Mouse (Mus musculus) liver, adult 2 months (tissue): ENCODE measurements around the gene Anapc11. TPM values are rescaled to one million over a fixed set of nuclear protein-coding genes. Genes with fewer than 3 reads are reported as not detected.

ENCODE experiments used
- DNase-seq: peaks from one replicate; pipeline ENCODE4 v3.0.0-alpha.2; 2011; ENCODE audit warnings: low read depth, low spot score; ENCODE audit errors: extremely low read depth
- H3K27ac ChIP-seq: fragments of 200-500 bp; replicated peaks from 2 replicates; pipeline ENCODE4 v1.5.1; 2012; ENCODE audit warnings: low read depth, mild to moderate bottlenecking, control low read depth, inconsistent platforms, low read length; ENCODE audit not compliant: insufficient read depth
- H3K27me3 ChIP-seq: fragments of 200-500 bp; 2 replicates; pipeline ENCODE4 v1.6.1; 2012; ENCODE audit warnings: mild to moderate bottlenecking, moderate library complexity, low read length, inconsistent platforms; ENCODE audit not compliant: control insufficient read depth, insufficient read depth
- H3K36me3 ChIP-seq: fragments of 200-500 bp; 2 replicates; pipeline ENCODE4 v1.6.1; 2012; ENCODE audit warnings: low read length, inconsistent platforms; ENCODE audit not compliant: control insufficient read depth, insufficient read depth
- H3K4me1 ChIP-seq: fragments of 200-500 bp; 2 replicates; pipeline ENCODE4 v1.6.1; 2011; ENCODE audit warnings: low read length; ENCODE audit not compliant: control insufficient read depth, insufficient read depth
- H3K4me3 ChIP-seq: fragments of 200-500 bp; 2 replicates; pipeline ENCODE4 v1.5.1; 2011; ENCODE audit warnings: low read depth, mild to moderate bottlenecking, control low read depth, low read length, moderate library complexity; ENCODE audit not compliant: insufficient read depth
- H3K79me2 ChIP-seq: fragments of 200-500 bp; 2 replicates; pipeline ENCODE4 v1.6.1; 2012; ENCODE audit warnings: inconsistent platforms, mild to moderate bottlenecking, low read length, moderate library complexity; ENCODE audit not compliant: control insufficient read depth, insufficient read depth
- H3K9ac ChIP-seq: fragments of 200-500 bp; 2 replicates; pipeline ENCODE4 v1.6.1; 2012; ENCODE audit warnings: low read depth, mild to moderate bottlenecking, control low read depth, inconsistent platforms, low read length
- CTCF ChIP-seq: fragments of 200-500 bp; IDR thresholded peaks from 2 replicates; pipeline ENCODE4 v1.5.1; 2011; ENCODE audit warnings: low read depth, low read length, control low read depth
- POLR2A ChIP-seq: fragments of 200-500 bp; IDR thresholded peaks from 2 replicates; pipeline ENCODE4 v1.6.1; 2011; ENCODE audit warnings: low read length, control low read depth; ENCODE audit not compliant: insufficient read depth; ENCODE audit errors: extremely low read depth
- WGBS: fragments of 180-500 bp; shearing (Covaris S2); methylation state at CpG from one replicate; pipeline ENCODE4 v1.1.7; 2018; 5-methylcytosine and 5-hydroxymethylcytosine counted together
- polyA plus RNA-seq: library from polyadenylated mRNA; depleted of rRNA; stranded (reverse); fragments of >200 nt; gene quantifications from 2 replicates; pipeline ENCODE4 v1.2.3, GENCODE M21; 2012
- total RNA-seq: library from RNA; depleted of rRNA; stranded (reverse); fragments of >200 nt; gene quantifications from 2 replicates; pipeline ENCODE4 v1.2.3, GENCODE M21; 2014

Anapc11 gene
- total and polyA plus RNA-seq, 2 experiments, result 8.9 to 57.0 TPM

GRCm38 (mm10) chr11:120610477-120611046 lies 12.3 kb downstream of the Anapc11 start:
- Histone ChIP-seq H3K4me3 (no peak overlapping the region), H3K27ac (no peak overlapping the region), H3K36me3 (peaks cover 37% of the 10 kb centered on the region), H3K27me3 (no peaks in the 10 kb centered on the region), H3K79me2 (peaks cover 5% of the 10 kb centered on the region; the same call in 1 of the 2 replicates), H3K9ac (no peak overlapping the region), H3K4me1 (peaks cover 20% of the 10 kb centered on the region)
- DNase-seq, result no peak
- TF ChIP-seq CTCF (no peak), POLR2A (no peak)
- whole genome bisulfite sequencing, result 79% methylated on average over 9 of the region's 9 CpGs

GRCm38 (mm10) chr11:120612763-120613162 lies 14.5 kb downstream of the Anapc11 start:
- peaks cover 37% of the 10 kb centered on the region for H3K36me3 ChIP-seq
- peaks cover 20% of the 10 kb centered on the region for H3K4me1 ChIP-seq
- H3K79me2 ChIP-seq, result peaks cover 21% of the 10 kb centered on the region
- peak overlapping the region; percentile 16; the same call in 1 of the 2 replicates for H3K9ac ChIP-seq
- peak; percentile 33 for DNase-seq
- no peak overlapping the region for H3K4me3 ChIP-seq
- peak overlapping the region; percentile 7 for H3K27ac ChIP-seq
- H3K27me3 ChIP-seq, result no peaks in the 10 kb centered on the region
- TF ChIP-seq CTCF (peak; percentile 91), POLR2A (no peak)
- WGBS, result 32% methylated on average over 6 of the region's 6 CpGs

- no peak overlapping the region for H3K27ac ChIP-seq
- peaks cover 21% of the 10 kb centered on the region for H3K79me2 ChIP-seq
- H3K9ac ChIP-seq, result peak overlapping the region; percentile 5; the same call in 1 of the 2 replicates
- TF ChIP-seq CTCF, result no peak
- TF ChIP-seq POLR2A, result no peak
- H3K4me3 ChIP-seq, result no peak overlapping the region
- H3K27me3 ChIP-seq, result no peaks in the 10 kb centered on the region
- WGBS, result 62% methylated on average over 10 of the region's 10 CpGs
- peaks cover 26% of the 10 kb centered on the region for H3K4me1 ChIP-seq
- no peak for DNase-seq
- peaks cover 37% of the 10 kb centered on the region for H3K36me3 ChIP-seq
Observed at GRCm38 (mm10) chr11:120613481-120613972, 15.3 kb downstream of the Anapc11 start.

DNA sequence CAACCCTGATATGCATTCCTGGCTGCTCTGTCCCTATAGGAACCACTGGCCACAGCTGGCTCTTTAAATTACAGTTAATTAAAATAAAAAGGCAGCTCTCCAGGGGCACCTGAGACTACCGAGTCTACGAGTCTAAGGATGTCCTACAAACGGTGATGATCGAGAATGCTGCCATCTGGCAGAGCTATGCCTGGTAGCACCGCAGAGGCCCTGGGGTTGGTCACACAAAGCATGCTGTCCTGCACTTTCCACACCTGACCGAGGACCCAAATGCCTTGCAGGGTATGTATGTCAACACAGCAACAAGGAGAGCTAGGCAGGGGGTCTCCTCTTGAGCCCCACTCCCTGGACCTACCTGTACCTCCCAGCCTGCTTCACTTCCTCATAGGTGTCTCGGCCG lies 15.8 kb downstream of the Anapc11 start:
- 67% methylated on average over 8 of the region's 8 CpGs for WGBS

GRCm38 (mm10) chr11:120615167-120615566 lies 16.9 kb downstream of the Anapc11 start:
- H3K79me2 ChIP-seq, result peaks cover 21% of the 10 kb centered on the region
- H3K36me3 ChIP-seq, result peaks cover 41% of the 10 kb centered on the region
- H3K9ac ChIP-seq, result peak overlapping the region; percentile 55
- peak overlapping the region; percentile 99; the same call in 1 of the 2 replicates for H3K4me3 ChIP-seq
- WGBS, result 69% methylated on average over 6 of the region's 6 CpGs
- DNase-seq, result peak; percentile 22
- TF ChIP-seq POLR2A (no peak), CTCF (no peak)
- H3K27ac ChIP-seq, result peak overlapping the region; percentile 100
- H3K4me1 ChIP-seq, result peaks cover 24% of the 10 kb centered on the region
- no peaks in the 10 kb centered on the region for H3K27me3 ChIP-seq

More for the DNA sequence above, 15.8 kb downstream of the Anapc11 start:
- TF ChIP-seq POLR2A, result no peak
- no peak for TF ChIP-seq CTCF
- Histone ChIP-seq H3K79me2 (peaks cover 21% of the 10 kb centered on the region), H3K27me3 (no peaks in the 10 kb centered on the region), H3K4me1 (peaks cover 26% of the 10 kb centered on the region), H3K4me3 (no peak overlapping the region), H3K9ac (peak overlapping the region; percentile 49; the same call in 1 of the 2 replicates), H3K36me3 (peaks cover 40% of the 10 kb centered on the region), H3K27ac (peak overlapping the region; percentile 45)
- no peak for DNase-seq

GRCm38 (mm10) chr11:120615606-120616203 lies 17.5 kb downstream of the Anapc11 start:
- peak overlapping the region; percentile 100 for H3K27ac ChIP-seq
- H3K4me1 ChIP-seq, result peaks cover 24% of the 10 kb centered on the region
- TF ChIP-seq POLR2A (no peak), CTCF (no peak)
- H3K4me3 ChIP-seq, result peak overlapping the region; percentile 99
- peaks cover 21% of the 10 kb centered on the region for H3K79me2 ChIP-seq
- H3K27me3 ChIP-seq, result no peaks in the 10 kb centered on the region
- H3K9ac ChIP-seq, result peak overlapping the region; percentile 55
- DNase-seq, result peak; percentile 45
- H3K36me3 ChIP-seq, result peaks cover 41% of the 10 kb centered on the region
- WGBS, result 31% methylated on average over 11 of the region's 11 CpGs
